Mouse (Mus musculus) kidney, postnatal 36 days (tissue): ENCODE results near the gene Tnfaip1.

Experiments used
- DNase-seq, 2 experiments: peaks; one replicate each; pipeline ENCODE4 v3.0.0; 2021 to 2022; ENCODE audit warnings: mixed read lengths in 2 of 2

Tnfaip1 gene

GRCm38 (mm10) chr11:78499004-78499403, 37.1 kb downstream of the Tnfaip1 start, which contains the start of gene Vtn:
TSS of gene Vtn (plus strand) at chr11:78499091.
- DNase-seq, result no peak

DNA sequence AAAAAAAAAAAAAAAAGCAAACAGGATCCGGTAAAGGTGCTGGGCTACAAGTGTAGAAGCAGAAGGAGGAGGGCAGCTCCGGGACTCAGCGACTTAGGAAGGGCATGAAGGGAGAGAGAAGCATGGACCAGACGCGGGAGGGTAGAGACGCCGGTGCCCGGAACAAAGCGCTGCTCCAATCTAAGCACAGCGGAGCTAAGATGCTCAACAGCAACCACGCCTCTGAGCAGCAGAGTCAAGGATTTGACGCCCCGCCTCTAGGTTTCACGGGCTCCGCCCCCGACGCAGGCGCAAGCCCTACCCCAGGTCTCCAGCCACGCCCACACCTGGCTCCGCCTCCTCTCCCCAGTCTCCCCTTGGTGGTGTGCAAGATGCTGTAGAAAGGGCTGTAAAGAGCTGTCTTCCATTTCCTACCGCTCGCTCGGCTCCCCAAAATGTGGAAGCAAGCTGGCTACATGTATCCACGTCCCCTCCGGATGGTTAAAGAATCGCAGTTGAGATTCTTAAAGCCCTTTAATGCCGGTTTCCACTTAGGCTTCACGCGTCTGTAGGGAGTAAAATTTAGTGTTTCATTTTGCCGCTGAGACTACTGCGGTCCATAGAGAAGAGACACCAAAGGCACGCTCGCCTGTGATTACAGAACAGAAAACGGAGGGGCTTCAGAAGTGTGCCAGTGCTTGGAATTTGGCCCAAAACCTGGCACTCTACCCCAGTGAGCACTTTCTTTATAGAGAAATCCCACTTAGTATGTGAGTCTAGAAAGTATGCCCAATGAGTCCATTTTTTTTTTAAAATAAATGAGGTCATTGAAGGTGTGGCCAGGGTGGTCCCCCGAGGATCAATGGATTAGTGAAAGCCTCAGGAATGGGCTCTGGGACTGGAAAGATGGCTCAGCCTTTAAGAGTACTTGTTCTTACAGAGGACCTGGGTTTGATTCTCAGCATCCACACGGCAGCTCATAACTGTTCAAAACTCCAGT, 38.3 kb downstream of the Tnfaip1 start, which contains the start of gene Sarm1:
Gene Sarm1, minus strand, starts transcription at position 211 of the 979 bp plus-strand sequence.
- peak; percentile 93 to 97 for DNase-seq

DNA sequence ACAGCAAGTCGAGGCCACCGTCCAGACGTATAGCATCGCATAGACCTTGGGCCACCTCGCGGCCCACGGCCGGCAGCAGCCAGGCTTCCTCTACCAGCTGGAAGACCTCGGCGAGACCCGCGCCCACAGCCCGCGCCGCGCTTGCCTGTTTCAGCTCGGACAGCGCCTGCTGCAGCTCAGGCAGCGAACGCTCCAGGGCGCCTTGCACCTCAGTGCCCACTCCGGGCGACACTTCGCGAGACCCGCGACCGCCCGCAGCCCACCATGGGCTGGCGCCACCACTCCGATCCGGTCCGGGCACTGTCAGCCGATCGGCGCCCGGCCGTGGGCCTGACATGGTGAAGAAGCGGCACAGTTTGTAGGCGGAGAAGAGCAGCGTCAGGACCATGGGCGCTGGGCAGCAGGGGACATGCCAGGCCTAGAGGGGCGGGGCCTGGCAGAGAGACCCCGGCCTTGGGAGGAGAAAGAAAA, 39.0 kb downstream of the Tnfaip1 start:
- DNase-seq, result peak in 1 of 2 experiments; percentile 36

DNA sequence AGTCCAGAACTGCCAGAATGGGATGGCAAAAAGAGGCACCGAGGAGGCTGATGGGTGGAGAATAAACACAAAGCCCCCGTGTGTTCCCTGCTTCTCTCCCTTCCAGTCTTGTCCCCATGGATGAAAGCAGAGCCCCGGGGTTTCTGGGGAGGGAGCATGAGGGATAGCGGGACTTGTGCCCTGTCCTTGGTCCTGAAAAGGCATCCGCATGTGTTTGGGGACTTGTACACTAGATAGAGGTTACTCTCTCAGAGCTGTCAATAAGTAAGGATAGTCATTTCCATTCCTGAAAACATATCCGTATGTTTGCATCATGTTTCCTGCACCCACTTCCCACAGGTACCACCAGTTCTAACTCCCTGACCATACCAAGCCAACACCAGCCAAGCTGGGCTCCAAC, 40.2 kb downstream of the Tnfaip1 start:
- peak in 1 of 2 experiments; percentile 66 for DNase-seq

- peak in 1 of 2 experiments; percentile 61 for DNase-seq
Observed at GRCm38 (mm10) chr11:78490781-78491241, 45.3 kb downstream of the Tnfaip1 start.

DNA sequence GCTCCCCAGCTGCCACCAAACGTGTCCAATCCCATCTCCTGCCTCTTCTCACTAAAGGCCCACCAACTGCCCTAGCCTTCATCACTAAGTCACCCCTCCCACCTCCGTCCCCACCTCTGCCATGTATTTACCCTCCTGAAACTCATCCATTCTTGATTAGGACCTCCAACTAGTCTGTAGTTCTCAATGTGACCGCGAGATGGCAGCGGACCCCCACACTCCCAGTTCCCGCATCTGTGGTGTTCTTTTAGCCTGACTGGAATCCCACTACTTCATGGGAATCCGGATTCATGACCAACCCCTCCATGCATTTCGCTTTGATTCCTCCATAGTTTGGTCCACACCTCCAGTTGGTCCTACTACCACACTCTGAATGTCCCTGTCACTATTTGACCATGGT, 48.0 kb downstream of the Tnfaip1 start:
- peak; percentile 62 to 85 for DNase-seq

- DNase-seq, result no peak
Observed at GRCm38 (mm10) chr11:78483639-78484038, 52.5 kb downstream of the Tnfaip1 start.

GRCm38 (mm10) chr11:78475289-78475688, 60.8 kb downstream of the Tnfaip1 start:
- DNase-seq, result no peak
